Mouse (Mus musculus): Measurements from ENCODE around the gene Capns1. TPM values are rescaled to one million over a fixed set of nuclear protein-coding genes. Genes with fewer than 3 reads are reported as not detected.

The Capns1 gene
- total and polyA plus RNA-seq, 2 experiments = 65.5 to 253 TPM

GRCm38 (mm10) chr7:30232631-30233148, 34.1 kb upstream of the Capns1 start:
- no peak for TF ChIP-seq POLR2A (IDR thresholded peaks at IDR 0.05; ENCODE audit: extremely low read depth, insufficient read depth, low read length)
- peak; percentile 74 for TF ChIP-seq CTCF (IDR thresholded peaks at IDR 0.05; ENCODE audit: low read depth, low read length)
- H3K79me2 ChIP-seq (ENCODE audit: control insufficient read depth, insufficient read depth, low read length) = no peaks in the 10 kb centered on the region
- 2% methylated on average over 24 of the region's 24 CpGs for WGBS
- peak overlapping the region; percentile 77 for H3K27ac ChIP-seq (replicated peaks; ENCODE audit: insufficient read depth, low read depth, low read length)
- H3K27me3 ChIP-seq (ENCODE audit: control insufficient read depth, insufficient read depth, low read length) = no peaks in the 10 kb centered on the region
- DNase-seq (ENCODE audit: extremely low read depth, low read depth, low spot score) = peak; percentile 76
- H3K36me3 ChIP-seq (ENCODE audit: control insufficient read depth, insufficient read depth, low read length) = no peaks in the 10 kb centered on the region; the same call in 1 of the 2 replicates
- peak overlapping the region; percentile 80 for H3K9ac ChIP-seq (ENCODE audit: low read depth, low read length)
- peaks cover 13% of the 10 kb centered on the region for H3K4me1 ChIP-seq (ENCODE audit: control insufficient read depth, insufficient read depth, low read length)
- H3K4me3 ChIP-seq (ENCODE audit: insufficient read depth, low read depth, low read length) = peak overlapping the region; percentile 67

DNA sequence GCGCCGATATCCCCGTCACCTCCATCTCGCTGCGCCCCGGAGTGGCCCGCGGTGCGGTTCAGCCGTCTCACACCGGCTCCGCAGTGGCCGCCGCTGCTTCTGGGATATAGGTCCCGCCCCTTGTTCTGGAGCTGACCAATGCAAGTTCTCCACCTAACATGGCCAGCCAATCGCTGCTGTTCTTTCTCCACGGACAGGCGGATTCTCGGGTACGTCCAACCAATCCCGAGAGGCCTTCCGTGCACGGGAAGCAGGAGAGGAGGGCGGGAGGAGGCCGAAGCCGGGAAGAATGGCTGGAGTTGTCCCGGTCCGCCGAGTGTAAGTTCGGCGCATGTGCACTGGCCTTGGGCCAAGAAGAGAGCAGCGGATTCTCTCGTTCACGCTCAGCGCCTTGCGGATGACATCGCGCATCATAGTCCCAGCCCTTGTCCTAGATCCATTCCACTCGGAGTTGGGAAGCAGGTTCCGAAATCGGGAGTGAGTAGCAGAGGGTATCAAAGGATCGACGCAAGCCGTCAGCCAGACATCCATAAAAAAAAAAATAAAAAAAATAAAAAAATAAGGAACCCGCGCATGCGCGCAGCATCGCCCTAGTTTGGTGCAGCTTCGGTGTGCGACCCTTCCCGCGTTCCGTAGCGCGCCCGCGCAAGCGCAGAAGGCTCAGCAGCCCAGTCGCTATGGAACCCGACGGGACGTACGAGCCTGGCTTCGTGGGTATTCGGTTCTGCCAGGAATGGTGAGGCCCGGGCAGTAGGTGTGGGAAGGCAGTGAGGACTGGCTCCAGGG, 33.3 kb upstream of the Capns1 start, which contains the start of the genes Polr2i and Tbcb:
Gene Polr2i (plus strand): TSS at position 280 of the 786 bp plus-strand sequence.
Gene Tbcb (minus strand): TSS at position 604 of the 786 bp plus-strand sequence.
- peak; percentile 67 for TF ChIP-seq POLR2A (IDR thresholded peaks at IDR 0.05; ENCODE audit: extremely low read depth, insufficient read depth, low read length)
- TF ChIP-seq CTCF (IDR thresholded peaks at IDR 0.05; ENCODE audit: low read depth, low read length) = no peak
- under 1% methylated on average over 67 of the region's 67 CpGs for WGBS
- Histone ChIP-seq H3K79me2 (ENCODE audit: control insufficient read depth, insufficient read depth, low read length) (no peaks in the 10 kb centered on the region), H3K9ac (ENCODE audit: low read depth, low read length) (peak within 1 kb of the TSS; percentile 80), H3K27ac (replicated peaks; ENCODE audit: insufficient read depth, low read depth, low read length) (peak within 1 kb of the TSS; percentile 78), H3K27me3 (ENCODE audit: control insufficient read depth, insufficient read depth, low read length) (no peaks in the 10 kb centered on the region), H3K4me1 (ENCODE audit: control insufficient read depth, insufficient read depth, low read length) (peaks cover 13% of the 10 kb centered on the region), H3K4me3 (ENCODE audit: insufficient read depth, low read depth, low read length) (peak within 1 kb of the TSS; percentile 73), H3K36me3 (ENCODE audit: control insufficient read depth, insufficient read depth, low read length) (no peaks in the 10 kb centered on the region; the same call in 1 of the 2 replicates)
- DNase-seq (ENCODE audit: extremely low read depth, low read depth, low spot score) = peak; percentile 98

GRCm38 (mm10) chr7:30231328-30231668, 32.7 kb upstream of the Capns1 start:
- H3K4me3 ChIP-seq (ENCODE audit: insufficient read depth, low read depth, low read length) = peak overlapping the region; percentile 73
- no peaks in the 10 kb centered on the region for H3K79me2 ChIP-seq (ENCODE audit: control insufficient read depth, insufficient read depth, low read length)
- no peaks in the 10 kb centered on the region for H3K27me3 ChIP-seq (ENCODE audit: control insufficient read depth, insufficient read depth, low read length)
- H3K27ac ChIP-seq (replicated peaks; ENCODE audit: insufficient read depth, low read depth, low read length) = no peak overlapping the region
- H3K4me1 ChIP-seq (ENCODE audit: control insufficient read depth, insufficient read depth, low read length) = peaks cover 13% of the 10 kb centered on the region
- no peaks in the 10 kb centered on the region; the same call in 1 of the 2 replicates for H3K36me3 ChIP-seq (ENCODE audit: control insufficient read depth, insufficient read depth, low read length)
- 2% methylated on average over 16 of the region's 16 CpGs for WGBS
- no peak for DNase-seq (ENCODE audit: extremely low read depth, low read depth, low spot score)
- TF ChIP-seq POLR2A (IDR thresholded peaks at IDR 0.05; ENCODE audit: extremely low read depth, insufficient read depth, low read length) (no peak), CTCF (IDR thresholded peaks at IDR 0.05; ENCODE audit: low read depth, low read length) (no peak)
- peak overlapping the region; percentile 61 for H3K9ac ChIP-seq (ENCODE audit: low read depth, low read length)

GRCm38 (mm10) chr7:30224206-30224605, 25.6 kb upstream of the Capns1 start:
- TF ChIP-seq CTCF (IDR thresholded peaks at IDR 0.05; ENCODE audit: low read depth, low read length) (no peak), POLR2A (IDR thresholded peaks at IDR 0.05; ENCODE audit: extremely low read depth, insufficient read depth, low read length) (no peak)
- 94% methylated on average over 12 of the region's 12 CpGs for WGBS
- Histone ChIP-seq H3K4me1 (ENCODE audit: control insufficient read depth, insufficient read depth, low read length) (peaks cover 2% of the 10 kb centered on the region; the same call in 1 of the 2 replicates), H3K27me3 (ENCODE audit: control insufficient read depth, insufficient read depth, low read length) (no peaks in the 10 kb centered on the region), H3K9ac (ENCODE audit: low read depth, low read length) (no peak overlapping the region), H3K36me3 (ENCODE audit: control insufficient read depth, insufficient read depth, low read length) (peaks cover 13% of the 10 kb centered on the region), H3K27ac (replicated peaks; ENCODE audit: insufficient read depth, low read depth, low read length) (no peak overlapping the region), H3K79me2 (ENCODE audit: control insufficient read depth, insufficient read depth, low read length) (no peaks in the 10 kb centered on the region), H3K4me3 (ENCODE audit: insufficient read depth, low read depth, low read length) (no peak overlapping the region)
- no peak for DNase-seq (ENCODE audit: extremely low read depth, low read depth, low spot score)

DNA sequence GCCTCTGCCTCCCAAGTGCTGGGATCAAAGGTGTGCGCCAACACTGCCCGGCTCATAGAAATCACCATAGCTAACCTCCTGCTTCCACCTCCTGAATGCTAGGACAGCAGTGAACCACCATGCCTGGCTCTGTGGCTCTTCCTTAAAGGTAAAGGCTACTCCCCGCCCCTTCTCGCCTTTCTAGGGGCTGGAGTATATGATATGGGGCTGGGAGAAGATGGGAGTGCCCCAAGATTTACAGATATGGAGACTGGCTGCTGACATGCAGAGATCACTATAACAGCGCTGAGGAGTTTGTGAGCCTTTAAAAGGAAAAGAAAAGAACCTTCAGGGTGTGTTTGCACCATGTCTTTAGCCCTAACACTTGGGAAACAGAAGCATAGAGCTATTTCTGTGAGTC, 23.6 kb upstream of the Capns1 start:
- peaks cover 13% of the 10 kb centered on the region for H3K36me3 ChIP-seq (ENCODE audit: control insufficient read depth, insufficient read depth, low read length)
- TF ChIP-seq POLR2A (IDR thresholded peaks at IDR 0.05; ENCODE audit: extremely low read depth, insufficient read depth, low read length) = no peak
- WGBS = 94% methylated on average over 5 of the region's 5 CpGs
- DNase-seq (ENCODE audit: extremely low read depth, low read depth, low spot score) = no peak
- H3K9ac ChIP-seq (ENCODE audit: low read depth, low read length) = no peak overlapping the region
- H3K4me3 ChIP-seq (ENCODE audit: insufficient read depth, low read depth, low read length) = no peak overlapping the region
- H3K79me2 ChIP-seq (ENCODE audit: control insufficient read depth, insufficient read depth, low read length) = no peaks in the 10 kb centered on the region
- no peaks in the 10 kb centered on the region for H3K27me3 ChIP-seq (ENCODE audit: control insufficient read depth, insufficient read depth, low read length)
- no peak overlapping the region for H3K27ac ChIP-seq (replicated peaks; ENCODE audit: insufficient read depth, low read depth, low read length)
- peaks cover 3% of the 10 kb centered on the region; the same call in 1 of the 2 replicates for H3K4me1 ChIP-seq (ENCODE audit: control insufficient read depth, insufficient read depth, low read length)

GRCm38 (mm10) chr7:30221433-30221832, 22.8 kb upstream of the Capns1 start:
- DNase-seq (ENCODE audit: extremely low read depth, low read depth, low spot score) = no peak
- H3K27ac ChIP-seq (replicated peaks; ENCODE audit: insufficient read depth, low read depth, low read length) = no peak overlapping the region
- H3K27me3 ChIP-seq (ENCODE audit: control insufficient read depth, insufficient read depth, low read length) = no peaks in the 10 kb centered on the region
- TF ChIP-seq CTCF (IDR thresholded peaks at IDR 0.05; ENCODE audit: low read depth, low read length) (no peak), POLR2A (IDR thresholded peaks at IDR 0.05; ENCODE audit: extremely low read depth, insufficient read depth, low read length) (no peak)
- 51% methylated on average over 3 of the region's 3 CpGs for WGBS
- H3K4me3 ChIP-seq (ENCODE audit: insufficient read depth, low read depth, low read length) = no peak overlapping the region
- peaks cover 13% of the 10 kb centered on the region for H3K36me3 ChIP-seq (ENCODE audit: control insufficient read depth, insufficient read depth, low read length)
- peaks cover 3% of the 10 kb centered on the region; the same call in 1 of the 2 replicates for H3K4me1 ChIP-seq (ENCODE audit: control insufficient read depth, insufficient read depth, low read length)
- H3K9ac ChIP-seq (ENCODE audit: low read depth, low read length) = no peak overlapping the region
- H3K79me2 ChIP-seq (ENCODE audit: control insufficient read depth, insufficient read depth, low read length) = no peaks in the 10 kb centered on the region

All from liver, adult 2 months (tissue).